Mouse (Mus musculus): ENCODE data around the gene Lclat1. TPM values are rescaled to one million over a fixed set of nuclear protein-coding genes. Genes with fewer than 3 reads are reported as not detected.

Gene Lclat1
- polyA plus RNA-seq, 1 experiment from 2014 or later = 11.4 TPM

Other genes with a start within 250 kb of the Lclat1 start
- 2.3 and 2.4 TPM in 2 replicates for gene Lbh, start 189.7 kb upstream of the Lclat1 start, polyA plus RNA-seq (2014; fragmentation: Nextera tagmentation; extraction: Ambion mirVana)